In the genomic region with DNA sequence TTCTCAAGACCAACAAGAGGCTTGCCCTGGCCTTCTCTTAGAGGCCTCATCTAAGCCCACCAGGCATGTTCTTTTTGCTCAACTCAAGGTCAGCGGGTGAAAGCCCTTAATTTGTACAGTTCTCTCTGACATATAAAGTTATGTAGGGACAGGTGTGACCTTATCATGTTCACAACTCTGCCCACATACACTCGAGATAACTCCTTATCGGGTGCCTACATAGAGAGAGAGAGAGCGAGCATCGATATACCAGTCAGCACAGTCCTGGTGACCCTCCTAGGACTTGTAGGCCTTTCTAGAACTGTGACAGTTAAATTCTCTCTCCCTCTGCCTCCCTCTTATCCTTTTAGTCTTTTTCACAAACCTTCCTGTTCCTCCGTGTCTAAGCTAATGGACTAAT, we compare ENCODE assay signal across 22 mouse cellular contexts.
DNase-seq lines count a peak whose midpoint lies in the region; ATAC-seq and TF ChIP-seq lines count a peak whose summit lies in the region.
"Had no signal": no experiment of that assay in that cellular context is flagged by ENCODE, and none has a peak within 500 bp of the region (broad histone marks: within the 10 kb centered on the region; RNA-seq: fewer than 3 reads in every experiment).

No protein-coding gene starts in this region.

- WGBS in heart, embryonic 12.5 days: 49% methylated on average over 6 of the region's 6 CpGs
- WGBS in intestine, embryonic 16.5 days: 83% methylated on average over 6 of the region's 6 CpGs
- 72% methylated on average over 6 of the region's 6 CpGs for WGBS in stomach, embryonic 15.5 days
- WGBS in kidney, embryonic 16.5 days: 94% methylated on average over 6 of the region's 6 CpGs

- peak overlapping the region; percentile 58 for H3K27ac ChIP-seq in heart, embryonic 12.5 days (ENCODE audit: poor library complexity, severe bottlenecking)
- H3K27ac ChIP-seq in layer of hippocampus, adult 2 months: peak overlapping the region; percentile 95
- H3K27ac ChIP-seq in intestine, embryonic 16.5 days (ENCODE audit: low read length): peak overlapping the region; percentile 21
- 0 out of 2 replicates have a peak overlapping the region, but pooled peaks have one; percentile 12 for H3K27ac ChIP-seq in stomach, embryonic 15.5 days
- H3K27ac ChIP-seq in kidney, embryonic 16.5 days (ENCODE audit: low read length): no peak overlapping the region
- H3K27ac ChIP-seq: embryonic facial prominence, embryonic 12.5 days had no signal

- H3K9me3 ChIP-seq in heart, embryonic 12.5 days (replicated peaks): no peaks in the 10 kb centered on the region
- H3K9me3 ChIP-seq in intestine, embryonic 16.5 days (ENCODE audit: control insufficient read depth, low read length): no peaks in the 10 kb centered on the region
- H3K9me3 ChIP-seq in stomach, embryonic 15.5 days: no peaks in the 10 kb centered on the region
- H3K9me3 ChIP-seq in kidney, embryonic 16.5 days (ENCODE audit: low read length): no peaks in the 10 kb centered on the region
- H3K9me3 ChIP-seq: embryonic facial prominence, embryonic 12.5 days had no signal

- no peak overlapping the region for H3K9ac ChIP-seq in heart, embryonic 12.5 days
- H3K9ac ChIP-seq in intestine, embryonic 16.5 days (ENCODE audit: low read depth, low read length): no peak overlapping the region
- H3K9ac ChIP-seq in stomach, embryonic 15.5 days: no peak overlapping the region
- H3K9ac ChIP-seq in kidney, embryonic 16.5 days (replicated peaks; ENCODE audit: low read length): no peak overlapping the region
- H3K9ac ChIP-seq: embryonic facial prominence, embryonic 12.5 days; forebrain, postnatal 0 days had no signal

- no peak overlapping the region for H3K4me2 ChIP-seq in heart, embryonic 12.5 days
- no peak overlapping the region for H3K4me2 ChIP-seq in intestine, embryonic 16.5 days (ENCODE audit: low read depth, low read length)
- no peak overlapping the region for H3K4me2 ChIP-seq in stomach, embryonic 15.5 days
- H3K4me2 ChIP-seq in kidney, embryonic 16.5 days (replicated peaks; ENCODE audit: low read depth, low read length): no peak overlapping the region
- H3K4me2 ChIP-seq: embryonic facial prominence, embryonic 12.5 days; midbrain, embryonic 11.5 days had no signal

- no peak for TF ChIP-seq CTCF in layer of hippocampus, adult 2 months (conservative IDR thresholded peaks at IDR 0.05)

- no peak overlapping the region for H3K4me3 ChIP-seq in heart, embryonic 12.5 days
- no peak overlapping the region for H3K4me3 ChIP-seq in layer of hippocampus, adult 2 months
- H3K4me3 ChIP-seq in intestine, embryonic 16.5 days (ENCODE audit: low read length): no peak overlapping the region
- H3K4me3 ChIP-seq in stomach, embryonic 15.5 days (replicated peaks): no peak overlapping the region
- H3K4me3 ChIP-seq in kidney, embryonic 16.5 days (ENCODE audit: low read length): no peak overlapping the region
- H3K4me3 ChIP-seq: embryonic facial prominence, embryonic 12.5 days had no signal

- no peaks in the 10 kb centered on the region for H3K27me3 ChIP-seq in heart, embryonic 12.5 days (replicated peaks)
- no peaks in the 10 kb centered on the region for H3K27me3 ChIP-seq in intestine, embryonic 16.5 days (replicated peaks; ENCODE audit: control insufficient read depth, insufficient read depth, low read length)
- no peaks in the 10 kb centered on the region for H3K27me3 ChIP-seq in stomach, embryonic 15.5 days (replicated peaks)
- H3K27me3 ChIP-seq in kidney, embryonic 16.5 days (ENCODE audit: insufficient read depth, low read length): no peaks in the 10 kb centered on the region
- H3K27me3 ChIP-seq: CH12.LX; embryonic facial prominence, embryonic 12.5 days had no signal

- H3K36me3 ChIP-seq in heart, embryonic 12.5 days: peaks cover 8% of the 10 kb centered on the region; the same call in 1 of the 2 replicates
- H3K36me3 ChIP-seq in intestine, embryonic 16.5 days (ENCODE audit: control insufficient read depth, insufficient read depth, low read length): no peaks in the 10 kb centered on the region; the same call in 1 of the 2 replicates
- no peaks in the 10 kb centered on the region for H3K36me3 ChIP-seq in stomach, embryonic 15.5 days
- H3K36me3 ChIP-seq in kidney, embryonic 16.5 days (ENCODE audit: insufficient read depth, low read length): no peaks in the 10 kb centered on the region
- H3K36me3 ChIP-seq: embryonic facial prominence, embryonic 12.5 days; G1E had no signal

- H3K4me1 ChIP-seq in heart, embryonic 12.5 days (replicated peaks): peaks cover 94% of the 10 kb centered on the region
- peaks cover 46% of the 10 kb centered on the region for H3K4me1 ChIP-seq in intestine, embryonic 16.5 days (ENCODE audit: control insufficient read depth, insufficient read depth, low read length)
- peaks cover 45% of the 10 kb centered on the region for H3K4me1 ChIP-seq in stomach, embryonic 15.5 days
- H3K4me1 ChIP-seq in kidney, embryonic 16.5 days (ENCODE audit: insufficient read depth, low read length): peaks cover 31% of the 10 kb centered on the region

- ATAC-seq in heart, embryonic 12.5 days (ENCODE audit: insufficient number of reproducible peaks, low FRiP score): no peak
- ATAC-seq in intestine, embryonic 16.5 days: peak; percentile 38
- ATAC-seq in stomach, embryonic 15.5 days (ENCODE audit: insufficient read depth, low FRiP score, low read depth): no peak
- ATAC-seq in kidney, embryonic 16.5 days (ENCODE audit: low FRiP score, low TSS enrichment): no peak
- ATAC-seq: forebrain, postnatal 0 days; inflammation-experienced regulatory T-cells, adult 6 months had no signal

- no peak for DNase-seq in heart, adult 8-10 months (ENCODE audit: low spot score)
- no peak for DNase-seq in layer of hippocampus, adult 2 months (ENCODE audit: low spot score in 2 of 2)
- DNase-seq in layer of hippocampus, adult 9-10 months (ENCODE audit: low spot score): no peak
- DNase-seq in kidney, postnatal 36 days: no peak
- DNase-seq: adrenal gland, adult 8-10 months; B cell, adult 2 months; cerebellum, adult 18-20 months; cerebellum, postnatal 25 days; forebrain, postnatal 0 days; gastrocnemius, postnatal 25 days; lung, adult 18-20 months; lung, postnatal 10 days; thymus, postnatal 14 days had no signal
